Mouse (Mus musculus) myocyte (in vitro differentiated cells): ENCODE measurements at regions not wholly inside any gene's neighbourhood (a gene's known extent, or its start where the extent isn't known, plus 50 kb on each side); places are given as distances from the start of the nearest gene placed in this dataset.
"Not testable (repeated sequence)": the region's sequence is repeated elsewhere in the genome, so short reads cannot be mapped to it uniquely, and the experiment has no call there.

Source experiments
- H3K27me3 ChIP-seq: one replicate; pipeline ENCODE4 v1.6.1; 2011; ENCODE audit not compliant: control insufficient read depth, insufficient read depth, insufficient read length
- H3K36me3 ChIP-seq: one replicate; pipeline ENCODE4 v1.6.1; 2011; ENCODE audit not compliant: control insufficient read depth, insufficient read depth
- H3K4me2 ChIP-seq: one replicate; pipeline ENCODE4 v1.6.1; 2011; ENCODE audit warnings: low read depth, control low read depth
- H3K4me3 ChIP-seq: one replicate; pipeline ENCODE4 v1.5.1; 2011; ENCODE audit warnings: mild to moderate bottlenecking, control low read depth, moderate library complexity
- H3K79me2 ChIP-seq: one replicate; pipeline ENCODE4 v1.6.1; 2011; ENCODE audit not compliant: control insufficient read depth, insufficient read depth
- H3ac ChIP-seq: one replicate; pipeline ENCODE4 v1.6.1; 2011; ENCODE audit not compliant: control insufficient read depth, insufficient read length
- CEBPB ChIP-seq: IDR thresholded peaks from 2 replicates; pipeline ENCODE4 v1.6.1; 2011; ENCODE audit warnings: mild to moderate bottlenecking, moderate library complexity; ENCODE audit not compliant: poor library complexity, insufficient read depth, severe bottlenecking
- E2F4 ChIP-seq: IDR thresholded peaks from one replicate; pipeline ENCODE4 v1.6.1; 2011; ENCODE audit warnings: mild to moderate bottlenecking, control low read depth, moderate library complexity; ENCODE audit not compliant: insufficient read depth
- MAX ChIP-seq: IDR thresholded peaks from one replicate; pipeline ENCODE4 v1.6.1; 2011; ENCODE audit warnings: low read depth, mild to moderate bottlenecking, control low read depth
- MYOD1 ChIP-seq, 3 experiments: IDR thresholded peaks; one replicate each; pipeline ENCODE4 v1.6.1; 2011; ENCODE audit warnings: control low read depth in 2 of 3, low read depth in 2 of 3, mild to moderate bottlenecking in 2 of 3, moderate library complexity in 1 of 3; ENCODE audit not compliant: insufficient read length in 2 of 3, control insufficient read depth in 1 of 3
- MYOG ChIP-seq, 3 experiments: IDR thresholded peaks; one replicate each; pipeline ENCODE4 v1.6.1; 2011; ENCODE audit warnings: control low read depth in 2 of 3, low read depth in 2 of 3, mild to moderate bottlenecking in 2 of 3; ENCODE audit not compliant: insufficient read length in 2 of 3, control insufficient read depth in 1 of 3, insufficient read depth in 1 of 3
- POLR2A ChIP-seq: IDR thresholded peaks from one replicate; pipeline ENCODE4 v1.6.1; 2011; ENCODE audit warnings: low read depth, mild to moderate bottlenecking, control low read depth, moderate library complexity; ENCODE audit not compliant: insufficient read length
- POLR2AphosphoS2 ChIP-seq: IDR thresholded peaks from one replicate; pipeline ENCODE4 v1.6.1; 2011; ENCODE audit warnings: low read depth, control low read depth; ENCODE audit not compliant: insufficient read length
- REST ChIP-seq: IDR thresholded peaks from one replicate; pipeline ENCODE4 v1.6.1; 2011; ENCODE audit warnings: mild to moderate bottlenecking, control low read depth, moderate library complexity; ENCODE audit not compliant: insufficient read depth, insufficient read length
- SRF ChIP-seq: IDR thresholded peaks from one replicate; pipeline ENCODE4 v1.6.1; 2011; ENCODE audit warnings: low read depth; ENCODE audit not compliant: control insufficient read depth, insufficient read length
- TCF12 ChIP-seq: IDR thresholded peaks from one replicate; pipeline ENCODE4 v1.6.1; 2011; ENCODE audit warnings: mild to moderate bottlenecking, control low read depth; ENCODE audit not compliant: poor library complexity, insufficient read depth, severe bottlenecking
- TCF3 ChIP-seq: IDR thresholded peaks from one replicate; pipeline ENCODE4 v1.6.1; 2011; ENCODE audit warnings: low read depth, control low read depth; ENCODE audit not compliant: insufficient read length
- USF1 ChIP-seq: IDR thresholded peaks from one replicate; pipeline ENCODE4 v1.6.1; 2011; ENCODE audit warnings: low read depth, mild to moderate bottlenecking, control low read depth, moderate library complexity

GRCm38 (mm10) chr1:161728546-161729206 lies 59.6 kb downstream of the Fasl start:
- H3ac ChIP-seq, result no peak overlapping the region
- no peak for TF ChIP-seq TCF12
- TF ChIP-seq MYOD1 (IDR thresholded peaks at IDR 0.05; ENCODE audit: control insufficient read depth in 1 of 3, insufficient read length in 2 of 3, low read depth in 2 of 3), result no peak
- no peak for TF ChIP-seq MYOG (IDR thresholded peaks at IDR 0.05; ENCODE audit: control insufficient read depth in 1 of 3, insufficient read depth in 1 of 3, insufficient read length in 2 of 3, low read depth in 2 of 3)
- no peak for TF ChIP-seq SRF

GRCm38 (mm10) chr1:161727357-161727756 lies 60.9 kb downstream of the Fasl start:
- H3K36me3 ChIP-seq, H3K79me2 ChIP-seq, H3ac ChIP-seq, H3K4me3 ChIP-seq, H3K27me3 ChIP-seq, H3K4me2 ChIP-seq: not testable (repeated sequence)

More at GRCm38 (mm10) chr1:161728546-161729206, 59.6 kb downstream of the Fasl start:
- H3K4me2 ChIP-seq, result no peak overlapping the region
- no peaks in the 10 kb centered on the region for H3K27me3 ChIP-seq
- no peaks in the 10 kb centered on the region for H3K79me2 ChIP-seq
- H3K4me3 ChIP-seq, result no peak overlapping the region
- no peaks in the 10 kb centered on the region for H3K36me3 ChIP-seq

GRCm38 (mm10) chr1:161726098-161726497 lies 62.2 kb downstream of the Fasl start:
- not testable (repeated sequence) for H3K4me2 ChIP-seq, H3K79me2 ChIP-seq, H3ac ChIP-seq, H3K27me3 ChIP-seq, H3K4me3 ChIP-seq, H3K36me3 ChIP-seq

GRCm38 (mm10) chr1:161719876-161720275 lies 68.4 kb downstream of the Fasl start:
- no peak overlapping the region for H3ac ChIP-seq
- no peak overlapping the region for H3K4me3 ChIP-seq
- H3K36me3 ChIP-seq, result no peaks in the 10 kb centered on the region
- TF ChIP-seq POLR2AphosphoS2 (no peak), MAX (no peak), POLR2A (no peak), SRF (no peak), USF1 (no peak), REST (no peak), TCF3 (no peak), TCF12 (no peak), E2F4 (no peak), CEBPB (no peak), MYOG (IDR thresholded peaks at IDR 0.05; ENCODE audit: control insufficient read depth in 1 of 3, insufficient read depth in 1 of 3, insufficient read length in 2 of 3, low read depth in 2 of 3) (no peak), MYOD1 (IDR thresholded peaks at IDR 0.05; ENCODE audit: control insufficient read depth in 1 of 3, insufficient read length in 2 of 3, low read depth in 2 of 3) (no peak)
- H3K27me3 ChIP-seq, result no peaks in the 10 kb centered on the region
- no peak overlapping the region for H3K4me2 ChIP-seq
- H3K79me2 ChIP-seq, result no peaks in the 10 kb centered on the region

GRCm38 (mm10) chr1:161718254-161718653 lies 70.0 kb downstream of the Fasl start:
- Histone ChIP-seq H3K4me2 (no peak overlapping the region), H3ac (no peak overlapping the region), H3K27me3 (no peaks in the 10 kb centered on the region), H3K79me2 (no peaks in the 10 kb centered on the region), H3K36me3 (no peaks in the 10 kb centered on the region), H3K4me3 (no peak overlapping the region)
- TF ChIP-seq USF1 (no peak), MYOD1 (IDR thresholded peaks at IDR 0.05; ENCODE audit: control insufficient read depth in 1 of 3, insufficient read length in 2 of 3, low read depth in 2 of 3) (no peak), SRF (no peak), E2F4 (no peak), CEBPB (no peak)

GRCm38 (mm10) chr1:161712918-161713317 lies 75.4 kb downstream of the Fasl start:
- TF ChIP-seq CEBPB (no peak), SRF (no peak), E2F4 (no peak), POLR2AphosphoS2 (no peak), MYOG (IDR thresholded peaks at IDR 0.05; ENCODE audit: control insufficient read depth in 1 of 3, insufficient read depth in 1 of 3, insufficient read length in 2 of 3, low read depth in 2 of 3) (no peak), TCF12 (no peak), MYOD1 (IDR thresholded peaks at IDR 0.05; ENCODE audit: control insufficient read depth in 1 of 3, insufficient read length in 2 of 3, low read depth in 2 of 3) (no peak), POLR2A (no peak), TCF3 (no peak), USF1 (no peak), REST (no peak), MAX (no peak)
- Histone ChIP-seq H3ac (no peak overlapping the region), H3K4me2 (no peak overlapping the region), H3K36me3 (no peaks in the 10 kb centered on the region), H3K27me3 (no peaks in the 10 kb centered on the region), H3K4me3 (no peak overlapping the region), H3K79me2 (no peaks in the 10 kb centered on the region)
